Mouse (Mus musculus): Measurements from ENCODE around the gene Rnase10. TPM values are rescaled to one million over a fixed set of nuclear protein-coding genes. Genes with fewer than 3 reads are reported as not detected.
"Not testable (repeated sequence)": the region's sequence is repeated elsewhere in the genome, so short reads cannot be mapped to it uniquely, and the experiment has no call there.

The Rnase10 gene
- polyA plus RNA-seq, 1 experiment from 2014 or later = not detected

DNA sequence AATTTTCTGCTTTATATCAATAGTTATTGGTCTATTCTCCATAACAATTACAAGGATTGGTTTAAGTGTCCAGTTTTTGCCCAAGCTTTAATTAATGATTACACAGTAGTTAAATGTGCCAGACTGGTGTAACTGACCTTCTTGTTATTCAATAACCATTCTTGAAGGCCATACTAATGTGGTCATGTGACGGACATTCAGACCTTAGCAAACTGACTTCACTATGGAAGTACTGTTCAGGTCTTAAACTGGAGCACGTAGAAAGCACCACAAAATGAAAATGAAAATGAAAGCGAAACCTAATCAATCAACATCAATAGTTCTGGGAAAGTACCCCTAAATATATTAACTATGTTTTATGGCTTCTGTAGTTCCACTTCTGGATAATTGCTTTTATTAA lies 16.5 kb upstream of the Rnase10 start:
- H3K4me2 ChIP-seq = no peak overlapping the region
- no peak overlapping the region for H3K4me3 ChIP-seq (ENCODE audit: low read depth, low read length)
- no peak for ATAC-seq (ENCODE audit: insufficient read depth)
- no peak overlapping the region for H3K27ac ChIP-seq (ENCODE audit: low read depth)
- 71% methylated on average over 3 of the region's 3 CpGs for WGBS
- no peak overlapping the region for H3K9ac ChIP-seq
- DNase-seq = no peak
- H3K4me1 ChIP-seq (ENCODE audit: insufficient read depth) = no peaks in the 10 kb centered on the region
- TF ChIP-seq CTCF (IDR thresholded peaks at IDR 0.05; ENCODE audit: low read depth) = no peak
- no peaks in the 10 kb centered on the region for H3K9me3 ChIP-seq (ENCODE audit: low read depth, low read length)
- no peaks in the 10 kb centered on the region for H3K27me3 ChIP-seq (ENCODE audit: insufficient read depth, low read length)
- no peaks in the 10 kb centered on the region for H3K36me3 ChIP-seq (ENCODE audit: insufficient read depth)

DNA sequence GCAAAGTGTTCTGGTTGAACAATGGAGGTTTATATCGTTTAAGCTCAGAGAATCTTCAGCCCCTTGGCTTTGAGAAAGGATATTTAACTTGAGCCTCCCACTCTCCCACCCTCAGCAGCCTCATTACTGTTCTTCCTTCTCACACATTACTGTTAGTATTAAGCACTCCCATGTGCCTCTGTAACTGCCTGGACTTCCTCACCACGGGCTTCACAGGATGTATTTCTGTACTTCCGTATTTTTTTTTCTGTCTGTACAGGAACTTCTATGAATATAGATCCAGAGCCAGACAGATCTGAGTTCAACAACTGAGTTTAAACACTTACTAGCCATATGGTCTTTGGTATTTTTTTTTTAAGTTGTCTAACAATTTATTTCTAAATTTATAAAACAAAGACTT lies 10.5 kb upstream of the Rnase10 start:
- H3K27ac ChIP-seq (ENCODE audit: low read depth) = no peak overlapping the region
- H3K36me3 ChIP-seq (ENCODE audit: insufficient read depth) = no peaks in the 10 kb centered on the region
- H3K9ac ChIP-seq = no peak overlapping the region
- H3K4me3 ChIP-seq (ENCODE audit: low read depth, low read length) = no peak overlapping the region
- no peaks in the 10 kb centered on the region for H3K27me3 ChIP-seq (ENCODE audit: insufficient read depth, low read length)
- DNase-seq = peak; percentile 23
- no peak for TF ChIP-seq CTCF (IDR thresholded peaks at IDR 0.05; ENCODE audit: low read depth)
- H3K4me2 ChIP-seq = no peak overlapping the region
- H3K4me1 ChIP-seq (ENCODE audit: insufficient read depth) = no peaks in the 10 kb centered on the region
- no peak for ATAC-seq (ENCODE audit: insufficient read depth)
- H3K9me3 ChIP-seq (ENCODE audit: low read depth, low read length) = no peaks in the 10 kb centered on the region
- 67% methylated on average over 3 of the region's 3 CpGs for WGBS

DNA sequence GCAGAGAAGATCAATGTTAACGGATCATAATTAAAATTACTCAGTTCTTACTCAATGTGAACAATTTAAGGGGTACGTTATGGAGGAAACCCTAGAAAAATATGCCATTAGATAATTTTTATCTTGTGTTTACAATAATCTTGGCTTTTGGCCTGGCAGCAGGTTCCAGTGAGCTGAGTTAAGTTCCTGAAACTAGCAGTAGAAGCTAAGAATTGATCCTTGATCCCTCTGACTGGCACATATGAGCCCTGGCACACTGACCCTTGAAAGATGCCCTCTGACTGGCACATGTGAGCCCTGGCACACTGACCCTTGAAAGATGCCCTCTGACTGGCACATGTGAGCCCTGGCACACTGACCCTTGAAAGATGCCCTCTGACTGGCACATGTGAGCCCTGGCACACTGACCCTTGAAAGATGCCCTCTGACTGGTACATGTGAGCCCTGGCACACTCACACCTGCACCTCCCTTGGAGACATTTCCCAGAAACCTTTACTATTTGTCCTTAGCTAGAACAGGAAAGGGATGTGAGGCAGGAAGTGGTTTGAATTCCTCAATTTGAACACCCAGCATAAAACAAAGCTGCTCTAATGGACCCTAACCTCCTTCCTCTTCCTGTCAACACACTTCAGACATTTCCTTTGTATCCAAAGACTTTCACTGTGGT lies 9.4 kb upstream of the Rnase10 start:
- Histone ChIP-seq H3K4me1 (ENCODE audit: insufficient read depth) (no peaks in the 10 kb centered on the region), H3K27ac (ENCODE audit: low read depth) (no peak overlapping the region), H3K36me3 (ENCODE audit: insufficient read depth) (no peaks in the 10 kb centered on the region), H3K9me3 (ENCODE audit: low read depth, low read length) (no peaks in the 10 kb centered on the region), H3K27me3 (ENCODE audit: insufficient read depth, low read length) (no peaks in the 10 kb centered on the region), H3K4me3 (ENCODE audit: low read depth, low read length) (no peak overlapping the region), H3K4me2 (no peak overlapping the region), H3K9ac (no peak overlapping the region)
- TF ChIP-seq CTCF (IDR thresholded peaks at IDR 0.05; ENCODE audit: low read depth) = no peak
- ATAC-seq (ENCODE audit: insufficient read depth) (no peak), DNase-seq (peak; percentile 42)
- WGBS = 48% methylated on average over 2 of the region's 2 CpGs

DNA sequence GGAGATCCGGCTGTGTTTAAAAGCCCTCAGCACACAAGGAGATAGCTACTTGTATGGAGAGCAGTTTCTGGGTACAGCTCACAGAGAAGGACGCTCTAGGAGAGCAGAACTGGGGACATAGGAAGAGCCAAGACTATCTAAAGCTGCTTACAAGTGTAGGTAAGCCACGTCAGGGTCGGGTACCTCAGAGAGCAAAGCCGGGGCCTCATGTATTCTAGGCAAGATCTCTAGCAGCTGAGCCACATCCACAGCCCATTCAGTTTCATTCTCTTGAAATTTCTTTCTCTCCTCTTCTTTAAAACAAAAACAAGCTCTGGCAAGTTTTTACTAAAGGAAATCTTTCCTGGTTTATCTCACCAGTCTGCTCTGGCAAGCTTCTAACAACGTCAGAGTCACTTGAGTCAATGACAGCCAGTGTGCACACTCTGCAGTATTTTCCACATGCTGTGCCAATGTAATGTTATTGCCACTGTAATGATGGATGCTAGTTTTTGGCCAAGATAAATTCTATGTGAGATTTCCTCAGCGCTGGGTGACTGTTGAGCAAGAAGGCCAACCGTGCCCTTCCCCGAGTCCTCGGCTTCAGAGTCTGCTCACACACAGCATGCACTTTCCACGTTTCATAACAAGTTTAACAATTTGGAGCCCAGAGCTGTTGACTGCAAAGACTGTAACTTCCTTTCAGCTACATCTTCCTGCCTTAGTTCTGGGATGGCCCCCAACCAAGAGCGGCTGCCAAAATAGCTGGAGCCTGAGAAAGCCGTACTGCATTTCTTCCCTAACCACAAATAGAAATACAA lies 563 bp downstream of the Rnase10 start:
- ATAC-seq (ENCODE audit: insufficient read depth) (peak; percentile 94), DNase-seq (peak; percentile 83)
- Histone ChIP-seq H3K4me2 (peak overlapping the region; percentile 13; the same call in 1 of the 2 replicates), H3K9ac (no peak overlapping the region), H3K27me3 (ENCODE audit: insufficient read depth, low read length) (no peaks in the 10 kb centered on the region), H3K4me1 (ENCODE audit: insufficient read depth) (0 out of 2 replicates have a peak, but pooled peaks cover 3% of the 10 kb centered on the region), H3K4me3 (ENCODE audit: low read depth, low read length) (no peak overlapping the region), H3K27ac (ENCODE audit: low read depth) (peak overlapping the region; percentile 92), H3K9me3 (ENCODE audit: low read depth, low read length) (no peaks in the 10 kb centered on the region), H3K36me3 (ENCODE audit: insufficient read depth) (no peaks in the 10 kb centered on the region)
- 44% methylated on average over 13 of the region's 13 CpGs for WGBS
- TF ChIP-seq CTCF (IDR thresholded peaks at IDR 0.05; ENCODE audit: low read depth) = no peak

DNA sequence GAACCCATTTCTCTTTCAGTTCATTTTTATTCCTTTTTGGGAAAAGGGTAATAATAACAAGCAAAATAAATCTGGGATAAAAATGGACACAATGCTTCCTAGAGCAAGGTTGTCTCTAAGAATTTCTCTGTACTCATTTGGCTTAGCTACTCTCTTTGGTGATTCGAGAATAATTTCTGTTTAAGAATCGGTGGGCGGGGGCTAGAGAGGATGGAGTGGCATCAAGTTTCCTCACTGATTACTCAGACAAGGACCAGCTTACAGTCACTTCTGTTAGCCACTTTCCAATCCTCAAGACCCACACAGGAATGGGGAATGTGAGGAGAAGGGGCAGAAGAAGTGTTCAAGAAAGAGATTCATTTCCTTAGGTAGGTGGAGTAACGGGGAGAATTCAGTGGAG lies 1.2 kb downstream of the Rnase10 start:
- Histone ChIP-seq H3K4me1 (ENCODE audit: insufficient read depth) (0 out of 2 replicates have a peak, but pooled peaks cover 3% of the 10 kb centered on the region), H3K9ac (no peak overlapping the region), H3K4me3 (ENCODE audit: low read depth, low read length) (no peak overlapping the region), H3K4me2 (no peak overlapping the region; the same call in 1 of the 2 replicates), H3K27me3 (ENCODE audit: insufficient read depth, low read length) (no peaks in the 10 kb centered on the region), H3K9me3 (ENCODE audit: low read depth, low read length) (no peaks in the 10 kb centered on the region), H3K27ac (ENCODE audit: low read depth) (peak overlapping the region; percentile 92), H3K36me3 (ENCODE audit: insufficient read depth) (no peaks in the 10 kb centered on the region)
- TF ChIP-seq CTCF (IDR thresholded peaks at IDR 0.05; ENCODE audit: low read depth) = no peak
- DNase-seq (no peak), ATAC-seq (ENCODE audit: insufficient read depth) (no peak)
- 63% methylated on average over 4 of the region's 4 CpGs for WGBS

DNA sequence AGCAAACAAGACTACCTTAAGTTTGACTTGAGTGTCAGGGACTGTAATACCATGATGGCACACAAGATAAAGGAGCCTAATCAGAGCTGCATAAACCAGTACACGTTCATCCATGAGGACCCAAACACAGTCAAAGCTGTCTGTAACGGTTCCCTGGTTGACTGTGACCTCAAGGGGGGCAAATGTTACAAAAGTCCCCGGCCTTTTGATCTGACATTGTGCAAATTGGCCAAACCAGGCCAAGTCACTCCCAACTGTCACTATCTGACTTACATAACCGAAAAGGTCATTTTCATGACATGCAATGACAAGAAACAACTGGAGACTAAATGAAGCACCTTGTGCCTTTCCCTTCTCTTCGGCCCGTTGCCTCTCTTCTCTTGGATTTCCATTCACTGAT lies 2.0 kb downstream of the Rnase10 start:
- DNase-seq (no peak), ATAC-seq (ENCODE audit: insufficient read depth) (no peak)
- Histone ChIP-seq H3K27me3 (ENCODE audit: insufficient read depth, low read length) (no peaks in the 10 kb centered on the region), H3K9ac (no peak overlapping the region), H3K4me3 (ENCODE audit: low read depth, low read length) (no peak overlapping the region), H3K9me3 (ENCODE audit: low read depth, low read length) (no peaks in the 10 kb centered on the region), H3K4me1 (ENCODE audit: insufficient read depth) (0 out of 2 replicates have a peak, but pooled peaks cover 3% of the 10 kb centered on the region), H3K36me3 (ENCODE audit: insufficient read depth) (no peaks in the 10 kb centered on the region), H3K27ac (ENCODE audit: low read depth) (no peak overlapping the region; the same call in 1 of the 2 replicates), H3K4me2 (no peak overlapping the region)
- TF ChIP-seq CTCF (IDR thresholded peaks at IDR 0.05; ENCODE audit: low read depth) = no peak
- WGBS = 80% methylated on average over 6 of the region's 6 CpGs

DNA sequence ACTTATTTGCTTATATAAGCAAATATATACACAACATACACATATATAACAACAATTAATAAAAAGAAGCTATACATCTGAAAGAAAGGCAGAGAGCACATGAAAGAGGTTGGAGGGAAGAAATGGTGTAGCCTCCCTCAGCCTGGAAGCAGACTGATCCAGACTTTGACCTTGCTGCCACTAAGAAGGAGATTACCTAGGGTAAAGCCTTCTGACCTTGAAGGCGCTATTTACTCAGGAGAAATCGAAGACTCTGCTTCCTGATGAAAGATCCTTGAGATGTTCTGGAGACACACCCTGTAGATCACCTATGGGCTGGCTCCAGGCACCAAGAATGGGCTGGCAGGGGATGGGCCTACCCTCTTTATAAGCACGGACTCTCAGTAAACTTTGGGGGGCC lies 7.2 kb downstream of the Rnase10 start:
- WGBS = 78% methylated on average over 3 of the region's 3 CpGs

More for the DNA sequence above, 7.2 kb downstream of the Rnase10 start:
- H3K27ac ChIP-seq (ENCODE audit: low read depth); H3K4me1 ChIP-seq (ENCODE audit: insufficient read depth); ATAC-seq (ENCODE audit: insufficient read depth); H3K27me3 ChIP-seq (ENCODE audit: insufficient read depth, low read length); DNase-seq; H3K36me3 ChIP-seq (ENCODE audit: insufficient read depth); H3K9ac ChIP-seq; H3K4me3 ChIP-seq (ENCODE audit: low read depth, low read length); H3K9me3 ChIP-seq (ENCODE audit: low read depth, low read length); H3K4me2 ChIP-seq: not testable (repeated sequence)
